Mouse (Mus musculus) stomach, embryonic 14.5 days (tissue): ENCODE measurements around the gene Olfr312. TPM values are rescaled to one million over a fixed set of nuclear protein-coding genes. Genes with fewer than 3 reads are reported as not detected.
"Not testable (repeated sequence)": the region's sequence is repeated elsewhere in the genome, so short reads cannot be mapped to it uniquely, and the experiment has no call there.

Experiments
- ATAC-seq: fragments of 200-750 bp; cut with Nextera tagmentation; 2 replicates; pipeline ENCODE4 v1.8.0; 2017; ENCODE audit warnings: low read depth, moderate TSS enrichment; ENCODE audit not compliant: insufficient number of reproducible peaks, insufficient read depth, low FRiP score
- H3K27ac ChIP-seq: fragments of 300-500 bp; sonication (generic); 2 replicates; pipeline ENCODE4 v1.5.1; 2014; ENCODE audit warnings: mild to moderate bottlenecking, low read length, moderate library complexity, mixed read lengths
- H3K27me3 ChIP-seq: fragments of 300-500 bp; sonication (generic); 2 replicates; pipeline ENCODE4 v1.6.1; 2014; ENCODE audit warnings: low read length, control low read depth, mixed read lengths; ENCODE audit not compliant: control insufficient read depth, insufficient read depth
- H3K36me3 ChIP-seq: fragments of 300-500 bp; sonication (generic); 2 replicates; pipeline ENCODE4 v1.6.1; 2014; ENCODE audit warnings: mild to moderate bottlenecking, control low read depth, low read length, moderate library complexity, mixed read lengths; ENCODE audit not compliant: control insufficient read depth, insufficient read depth
- H3K4me1 ChIP-seq: fragments of 300-500 bp; sonication (generic); 2 replicates; pipeline ENCODE4 v1.6.1; 2014; ENCODE audit warnings: low read length, control low read depth, mixed read lengths; ENCODE audit not compliant: control insufficient read depth, insufficient read depth
- H3K4me2 ChIP-seq: fragments of 300-500 bp; sonication (generic); replicated peaks from 2 replicates; pipeline ENCODE4 v1.6.1; 2014; ENCODE audit warnings: low read depth, low read length, control low read depth
- H3K4me3 ChIP-seq: fragments of 300-500 bp; sonication (generic); 2 replicates; pipeline ENCODE4 v1.5.1; 2014; ENCODE audit warnings: low read depth, low read length, control low read depth
- H3K9ac ChIP-seq: fragments of 300-500 bp; sonication (generic); replicated peaks from 2 replicates; pipeline ENCODE4 v1.6.1; 2014; ENCODE audit warnings: low read depth, mild to moderate bottlenecking, control low read depth, low read length, moderate library complexity, mixed read lengths
- H3K9me3 ChIP-seq: fragments of 300-500 bp; sonication (generic); 2 replicates; pipeline ENCODE4 v1.6.1; 2016; ENCODE audit warnings: low read depth, low read length, control low read depth; ENCODE audit not compliant: control insufficient read depth
- WGBS: fragments of 180-500 bp; shearing (Covaris S2); extraction: QIAGEN DNeasy Blood & Tissue Kit; methylation state at CpG from one replicate; pipeline ENCODE4 v1.1.7; 2014; 5-methylcytosine and 5-hydroxymethylcytosine counted together
- polyA plus RNA-seq: library from polyadenylated mRNA; unstranded; fragments of >200 nt; fragmentation: Nextera tagmentation; extraction: Ambion mirVana; gene quantifications from 2 replicates; pipeline ENCODE4 v1.2.1, GENCODE M21; 2014

Olfr312 gene
- polyA plus RNA-seq, 1 experiment from 2014 or later: not detected

DNA sequence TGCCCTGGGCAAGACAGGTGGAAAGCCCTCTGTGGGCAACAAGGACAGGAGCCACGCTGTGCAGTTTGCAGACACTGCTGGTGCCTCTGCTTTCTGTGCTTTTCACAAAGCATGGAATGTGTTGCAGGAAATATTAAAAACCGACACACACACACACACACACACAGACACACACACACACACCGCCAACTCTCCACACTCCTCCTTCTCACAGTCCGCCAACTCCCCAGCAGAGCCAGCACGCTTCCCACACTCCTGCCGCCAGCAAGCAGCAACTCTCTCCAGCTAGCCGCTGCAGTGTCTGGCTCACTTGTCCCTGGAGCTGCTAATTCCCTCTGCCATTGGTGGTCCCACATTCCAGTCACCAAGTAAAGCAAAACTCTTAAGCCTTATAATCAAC lies 32.2 kb upstream of the Olfr312 start:
- Histone ChIP-seq H3K4me1 (peaks cover 4% of the 10 kb centered on the region), H3K4me3 (no peak overlapping the region), H3K9ac (no peak overlapping the region), H3K36me3 (no peaks in the 10 kb centered on the region), H3K27me3 (no peaks in the 10 kb centered on the region), H3K4me2 (no peak overlapping the region), H3K9me3 (no peaks in the 10 kb centered on the region), H3K27ac (no peak overlapping the region)
- no peak for ATAC-seq
- 80% methylated on average over 7 of the region's 7 CpGs for WGBS

DNA sequence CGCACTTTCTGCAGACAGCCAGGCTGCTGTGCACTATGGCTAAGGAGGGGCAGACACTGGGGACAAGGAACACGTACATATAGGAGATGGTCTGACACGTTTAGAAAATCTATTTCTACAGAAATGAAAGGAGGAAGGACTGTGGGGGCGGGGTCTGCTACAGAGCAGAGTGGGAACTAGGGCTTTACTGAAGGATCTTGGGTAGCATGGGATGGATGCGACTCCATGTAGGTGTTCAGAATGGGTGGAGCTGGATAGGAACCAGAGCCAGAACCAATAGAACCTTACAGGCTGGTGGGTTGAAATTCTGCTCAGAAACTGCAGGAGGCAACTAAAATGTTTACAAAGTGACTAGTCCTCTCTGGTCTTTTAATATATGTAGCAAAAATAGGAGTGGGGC lies 29.3 kb upstream of the Olfr312 start:
- 73% methylated on average over 5 of the region's 5 CpGs for WGBS
- Histone ChIP-seq H3K36me3 (no peaks in the 10 kb centered on the region), H3K4me1 (peaks cover 12% of the 10 kb centered on the region), H3K9me3 (no peaks in the 10 kb centered on the region), H3K9ac (no peak overlapping the region), H3K4me2 (no peak overlapping the region), H3K27ac (no peak overlapping the region), H3K4me3 (no peak overlapping the region), H3K27me3 (no peaks in the 10 kb centered on the region)
- no peak for ATAC-seq

DNA sequence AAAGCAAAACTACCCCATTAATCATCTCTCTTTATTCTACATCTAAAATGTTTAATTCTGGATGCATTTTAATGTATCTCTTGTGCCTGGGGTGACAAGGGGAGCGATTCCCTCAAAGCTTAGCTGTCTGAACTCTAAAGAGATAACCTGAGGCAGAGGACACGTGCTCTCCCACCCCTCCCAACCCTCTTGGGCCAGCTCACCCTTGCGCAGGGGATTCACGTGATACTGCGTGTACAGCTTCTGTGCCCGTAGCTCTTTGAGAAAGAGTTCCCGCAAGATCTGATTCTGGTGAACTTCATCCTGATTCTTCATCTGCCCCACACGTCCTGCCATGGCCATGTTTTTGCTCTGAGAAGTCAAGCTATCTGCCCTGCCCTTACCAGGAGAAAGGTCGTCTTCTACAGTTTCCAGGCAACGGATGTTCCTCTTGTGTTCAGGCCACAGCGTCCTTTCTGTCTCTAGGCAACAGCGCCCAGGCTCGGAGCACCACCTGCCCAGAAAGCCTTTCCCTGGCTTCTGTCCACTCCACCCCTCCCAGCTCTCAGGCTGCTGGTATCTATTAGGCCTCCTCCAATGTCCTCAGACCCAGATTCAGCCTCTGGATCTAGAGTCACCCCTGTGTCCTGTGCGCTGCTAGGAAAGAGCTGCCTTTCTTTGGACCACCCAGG lies 27.3 kb upstream of the Olfr312 start, which contains the start of gene Fam183b:
TSS of gene Fam183b (minus strand) at position 403 of the 671 bp plus-strand sequence.
- 15% methylated on average over 14 of the region's 14 CpGs for WGBS

DNA sequence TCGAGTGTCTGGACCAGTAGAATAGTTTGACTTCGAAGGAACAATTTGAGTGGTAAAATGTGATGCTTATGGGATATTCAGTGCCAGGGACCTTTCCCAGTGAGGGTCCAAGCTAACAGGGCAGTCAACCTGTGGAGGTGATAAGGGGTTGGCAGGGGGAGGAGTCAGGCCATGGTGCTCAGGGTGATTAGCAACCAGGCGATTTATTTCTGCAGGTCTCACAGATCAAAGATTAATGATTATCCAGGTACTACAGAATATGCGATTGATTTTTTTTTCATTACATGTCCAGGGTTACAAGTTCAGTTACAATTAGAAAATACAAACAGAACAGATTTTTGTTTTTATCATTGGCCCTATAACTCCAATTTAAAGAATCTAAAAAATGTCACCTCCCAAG lies 25.2 kb upstream of the Olfr312 start:
- no peak; the same call in 1 of the 2 replicates for ATAC-seq
- H3K4me1 ChIP-seq: peaks cover 12% of the 10 kb centered on the region
- H3K27me3 ChIP-seq: no peaks in the 10 kb centered on the region
- no peak overlapping the region for H3K4me3 ChIP-seq
- no peak overlapping the region for H3K27ac ChIP-seq
- no peaks in the 10 kb centered on the region for H3K36me3 ChIP-seq
- H3K4me2 ChIP-seq: no peak overlapping the region
- H3K9me3 ChIP-seq: no peaks in the 10 kb centered on the region
- 39% methylated on average over 4 of the region's 4 CpGs for WGBS
- H3K9ac ChIP-seq: no peak overlapping the region

More for the DNA sequence above, 27.3 kb upstream of the Olfr312 start, which contains the start of gene Fam183b:
- no peak within 1 kb of the TSS for H3K9ac ChIP-seq
- peak within 1 kb of the TSS; percentile 27 for H3K4me2 ChIP-seq
- no peak within 1 kb of the TSS for H3K27ac ChIP-seq
- H3K36me3 ChIP-seq: no peaks in the 10 kb centered on the region
- peaks cover 12% of the 10 kb centered on the region for H3K4me1 ChIP-seq
- no peaks in the 10 kb centered on the region for H3K27me3 ChIP-seq
- no peaks in the 10 kb centered on the region for H3K9me3 ChIP-seq
- peak; percentile 70 for ATAC-seq
- no peak within 1 kb of the TSS for H3K4me3 ChIP-seq

DNA sequence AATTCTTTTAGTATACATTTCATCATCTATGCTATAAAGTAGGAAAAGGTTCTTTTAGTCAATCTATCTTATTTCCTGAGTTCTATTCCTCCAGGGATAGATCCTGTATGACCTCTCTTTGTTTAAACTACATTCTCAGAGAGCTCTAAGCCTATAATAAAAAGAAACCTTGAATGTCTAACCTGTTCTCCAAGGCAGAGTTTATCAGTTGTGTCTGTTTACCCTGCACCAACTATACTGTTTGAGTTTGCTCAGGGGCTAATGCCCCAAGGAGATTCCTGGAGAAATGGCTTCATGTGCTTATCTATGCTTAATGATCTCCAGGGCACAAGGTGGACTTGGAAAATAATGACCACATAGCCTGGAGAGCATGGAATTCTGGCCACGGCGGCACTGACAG lies 24.6 kb upstream of the Olfr312 start:
- no peaks in the 10 kb centered on the region for H3K9me3 ChIP-seq
- peak overlapping the region; percentile 30; the same call in 1 of the 2 replicates for H3K27ac ChIP-seq
- H3K4me1 ChIP-seq: peaks cover 12% of the 10 kb centered on the region
- WGBS: 12% methylated on average over 2 of the region's 2 CpGs
- ATAC-seq: peak; percentile 46
- no peaks in the 10 kb centered on the region for H3K27me3 ChIP-seq
- no peaks in the 10 kb centered on the region for H3K36me3 ChIP-seq
- no peak overlapping the region for H3K4me3 ChIP-seq
- no peak overlapping the region for H3K9ac ChIP-seq
- H3K4me2 ChIP-seq: no peak overlapping the region

DNA sequence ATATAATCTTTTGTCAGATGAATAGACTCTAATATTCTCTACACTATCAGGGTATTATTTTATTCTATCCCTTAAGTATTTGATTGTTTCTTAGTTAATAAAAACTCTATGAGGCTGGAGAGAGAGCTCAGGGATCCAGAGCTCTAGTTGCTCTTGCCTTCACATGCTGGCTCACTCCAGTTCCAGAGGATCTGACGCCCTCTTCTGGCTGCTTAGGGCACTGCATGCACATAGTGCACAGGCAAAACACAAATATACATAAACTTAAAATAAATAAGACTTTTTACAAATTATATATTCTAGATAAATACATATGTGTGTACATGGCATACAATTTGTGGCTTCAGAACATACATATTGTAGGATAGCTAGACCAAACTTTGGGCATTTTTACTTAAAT lies 17.0 kb upstream of the Olfr312 start:
- Histone ChIP-seq H3K27ac (no peak overlapping the region), H3K9me3 (no peaks in the 10 kb centered on the region), H3K4me2 (no peak overlapping the region), H3K4me3 (no peak overlapping the region), H3K27me3 (no peaks in the 10 kb centered on the region), H3K9ac (no peak overlapping the region), H3K4me1 (no peaks in the 10 kb centered on the region), H3K36me3 (no peaks in the 10 kb centered on the region)
- no peak for ATAC-seq
- WGBS: 3% methylated on average over 1 of the region's 1 CpGs

DNA sequence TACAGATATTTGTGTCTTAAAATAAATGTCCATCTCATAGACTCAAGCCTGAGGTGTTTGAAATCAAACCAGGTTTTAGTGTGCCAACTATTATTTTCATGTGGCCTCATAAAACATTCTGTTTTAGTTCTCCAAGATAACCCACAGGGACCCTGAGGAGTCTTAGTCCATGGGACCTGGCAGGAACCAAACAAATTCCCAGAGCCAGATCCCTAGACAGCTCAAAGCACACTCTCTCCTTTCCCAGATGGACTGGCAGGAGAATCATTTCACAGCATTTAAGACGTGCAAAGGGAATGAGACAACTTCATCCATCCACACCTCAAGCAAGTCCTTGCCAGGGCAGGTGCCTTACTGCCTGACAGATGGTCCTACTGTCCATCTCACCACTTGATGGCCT lies 14.3 kb upstream of the Olfr312 start, which contains the start of gene Olfr313:
TSS of gene Olfr313 (plus strand) at position 301 of the 400 bp plus-strand sequence.
- not testable (repeated sequence) for H3K9me3 ChIP-seq, H3K36me3 ChIP-seq, H3K27ac ChIP-seq, H3K27me3 ChIP-seq, H3K4me3 ChIP-seq, H3K9ac ChIP-seq, H3K4me1 ChIP-seq, H3K4me2 ChIP-seq, ATAC-seq
- 44% methylated on average over 1 of the region's 1 CpGs for WGBS

DNA sequence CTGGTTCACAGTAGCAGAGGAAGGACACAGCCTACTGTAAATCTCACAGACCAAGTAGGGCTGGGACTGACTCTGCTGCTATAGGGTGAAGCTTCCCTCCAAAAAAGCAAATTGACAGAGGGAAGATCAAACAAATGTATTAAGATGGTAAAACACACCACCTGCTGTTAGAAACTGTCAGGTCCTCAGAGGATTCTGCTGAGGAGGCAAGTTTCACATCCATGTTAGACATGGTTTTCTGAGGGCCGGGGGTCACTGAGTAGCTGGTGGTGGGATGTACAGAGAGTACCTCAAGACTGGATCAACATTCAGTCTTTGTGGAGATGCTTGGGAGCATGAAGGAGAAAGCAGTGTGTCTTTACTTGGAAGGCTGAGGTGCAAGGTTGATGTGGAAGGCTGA lies 13.4 kb upstream of the Olfr312 start:
- no peaks in the 10 kb centered on the region for H3K36me3 ChIP-seq
- WGBS: 81% methylated on average over 1 of the region's 1 CpGs
- H3K4me2 ChIP-seq: no peak overlapping the region
- no peak for ATAC-seq
- no peak overlapping the region for H3K9ac ChIP-seq
- H3K9me3 ChIP-seq: no peaks in the 10 kb centered on the region
- H3K4me1 ChIP-seq: no peaks in the 10 kb centered on the region
- no peak overlapping the region for H3K27ac ChIP-seq
- H3K4me3 ChIP-seq: no peak overlapping the region
- no peaks in the 10 kb centered on the region for H3K27me3 ChIP-seq

DNA sequence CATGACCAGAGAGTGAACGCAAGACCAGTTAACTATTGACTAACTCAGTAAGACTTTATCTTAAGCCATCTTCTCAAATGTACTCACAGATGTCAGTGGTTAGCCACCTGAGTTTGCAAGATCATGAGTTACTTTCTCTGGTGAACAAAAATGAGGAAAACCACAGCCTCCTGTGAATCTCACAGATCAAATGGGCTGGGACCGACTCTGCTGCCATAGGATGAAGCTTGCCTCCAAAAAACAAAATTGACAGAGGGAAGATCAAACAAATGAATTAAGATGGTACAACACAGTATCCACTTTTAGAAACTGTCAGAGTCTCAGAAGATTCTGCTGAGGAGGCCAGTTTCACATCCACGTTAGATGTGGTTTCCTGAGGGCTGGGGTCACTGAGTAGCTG lies 727 bp downstream of the Olfr312 start:
- WGBS: 83% methylated on average over 3 of the region's 3 CpGs
- H3K27me3 ChIP-seq: no peaks in the 10 kb centered on the region
- H3K36me3 ChIP-seq: no peaks in the 10 kb centered on the region
- no peak overlapping the region for H3K4me3 ChIP-seq
- no peak overlapping the region for H3K27ac ChIP-seq
- H3K4me1 ChIP-seq: no peaks in the 10 kb centered on the region
- no peak for ATAC-seq
- no peak overlapping the region for H3K4me2 ChIP-seq
- no peak overlapping the region for H3K9ac ChIP-seq
- H3K9me3 ChIP-seq: no peaks in the 10 kb centered on the region
